Mouse (Mus musculus) ES-E14 (cell line): ENCODE measurements at regions not wholly inside any gene's neighbourhood (a gene's known extent, or its start where the extent isn't known, plus 50 kb on each side); places are given as distances from the start of the nearest gene placed in this dataset.

Experiments
- DNase-seq: peaks from one replicate; pipeline ENCODE4 v3.0.0-alpha.2; 2013; ENCODE audit warnings: low read depth, low spot score
- H3K27ac ChIP-seq: 2 replicates; pipeline ENCODE4 v1.5.1; 2012; ENCODE audit warnings: low read depth, mild to moderate bottlenecking, low read length, moderate library complexity, mixed read lengths; ENCODE audit not compliant: poor library complexity, insufficient read depth, severe bottlenecking
- H3K36me3 ChIP-seq: 2 replicates; pipeline ENCODE4 v1.6.1; 2012; ENCODE audit warnings: mild to moderate bottlenecking, low read length, moderate library complexity, mixed read lengths; ENCODE audit not compliant: control insufficient read depth, poor library complexity, insufficient read depth, severe bottlenecking
- H3K4me1 ChIP-seq, 2 experiments: fragments of 150-350 bp in 1 of 2; sonication (generic) in 1 of 2; 2 replicates each; pipeline ENCODE4 v1.6.1; 2012; ENCODE audit warnings: low read length in 2 of 2, mild to moderate bottlenecking in 1 of 2, mixed read lengths in 1 of 2; ENCODE audit not compliant: control insufficient read depth in 2 of 2, insufficient read depth in 2 of 2, poor library complexity in 1 of 2
- H3K4me3 ChIP-seq, 2 experiments: fragments of 150-350 bp in 1 of 2; sonication (generic) in 1 of 2; 2 replicates each; pipeline ENCODE4 v1.5.1; 2012; ENCODE audit warnings: low read length in 2 of 2, low read depth in 1 of 2, mild to moderate bottlenecking in 1 of 2, mixed read lengths in 1 of 2; ENCODE audit not compliant: insufficient read depth in 1 of 2, poor library complexity in 1 of 2, severe bottlenecking in 1 of 2
- H3K9ac ChIP-seq: 2 replicates; pipeline ENCODE4 v1.6.1; 2012; ENCODE audit warnings: low read depth, mild to moderate bottlenecking, low read length, mixed read lengths; ENCODE audit not compliant: poor library complexity, insufficient read depth, severe bottlenecking
- H3K9me3 ChIP-seq: fragments of 150-350 bp; sonication (generic); 2 replicates; pipeline ENCODE4 v1.6.1; 2012; ENCODE audit warnings: low read depth, mild to moderate bottlenecking, low read length; ENCODE audit not compliant: control insufficient read depth, insufficient read depth
- CHD2 ChIP-seq: IDR thresholded peaks from 2 replicates; pipeline ENCODE4 v1.6.1; 2014; ENCODE audit warnings: mild to moderate bottlenecking, low read depth, low read length, inconsistent platforms
- HCFC1 ChIP-seq: IDR thresholded peaks from 2 replicates; pipeline ENCODE4 v1.6.1; 2012; ENCODE audit warnings: low read length, inconsistent platforms, borderline replicate concordance; ENCODE audit not compliant: insufficient read depth
- MAFK ChIP-seq: IDR thresholded peaks from 2 replicates; pipeline ENCODE4 v1.6.1; 2014; ENCODE audit warnings: mild to moderate bottlenecking, low read depth, low read length, inconsistent platforms; ENCODE audit not compliant: insufficient read depth
- ZC3H11A ChIP-seq: IDR thresholded peaks from 2 replicates; pipeline ENCODE4 v1.6.1; 2012; ENCODE audit warnings: low read depth, mild to moderate bottlenecking, inconsistent platforms, low read length, borderline replicate concordance
- ZNF384 ChIP-seq: IDR thresholded peaks from 2 replicates; pipeline ENCODE4 v1.6.1; 2012; ENCODE audit warnings: low read depth, low read length, inconsistent platforms
- in situ Hi-C, 2 experiments: fragments of 600-800 bp; cut with MboI; formaldehyde crosslinking; loops; one replicate each; pipeline ENCODE4 v1.15.1; 2025; ENCODE audit warnings: low sequenced_read_pairs in 2 of 2, inconsistent platforms in 1 of 2; ENCODE audit not compliant: unreplicated experiment in 2 of 2

- H3K4me3 ChIP-seq, result no peak overlapping the region
- no peaks in the 10 kb centered on the region for H3K9me3 ChIP-seq
- no peaks in the 10 kb centered on the region for H3K4me1 ChIP-seq
- H3K36me3 ChIP-seq, result no peaks in the 10 kb centered on the region
- no peak for DNase-seq
- TF ChIP-seq ZC3H11A (no peak), HCFC1 (no peak), ZNF384 (no peak), MAFK (no peak), CHD2 (no peak)
- in situ Hi-C loops, result no loop called here
- H3K27ac ChIP-seq, result no peak overlapping the region
- H3K9ac ChIP-seq, result no peak overlapping the region
Measured at GRCm38 (mm10) chr9:90618154-90618553, 347.6 kb upstream of the Tbc1d2b start.

- in situ Hi-C loops, result no loop called here
- TF ChIP-seq CHD2 (no peak), ZNF384 (no peak), ZC3H11A (no peak), HCFC1 (no peak), MAFK (no peak)
Measured at GRCm38 (mm10) chr9:90597894-90598293, 327.3 kb upstream of the Tbc1d2b start.

GRCm38 (mm10) chr9:90556742-90557141 lies 286.1 kb upstream of the Tbc1d2b start:
- H3K27ac ChIP-seq, result no peak overlapping the region
- TF ChIP-seq ZNF384, result no peak
- no peak for TF ChIP-seq CHD2
- TF ChIP-seq HCFC1, result no peak
- TF ChIP-seq ZC3H11A, result no peak
- TF ChIP-seq MAFK, result no peak
- H3K36me3 ChIP-seq, result no peaks in the 10 kb centered on the region
- H3K9ac ChIP-seq, result no peak overlapping the region
- no peak for DNase-seq
- no peaks in the 10 kb centered on the region for H3K9me3 ChIP-seq
- H3K4me3 ChIP-seq, result no peak overlapping the region
- in situ Hi-C loops, result no loop called here
- no peaks in the 10 kb centered on the region for H3K4me1 ChIP-seq

More at GRCm38 (mm10) chr9:90597894-90598293, 327.3 kb upstream of the Tbc1d2b start:
- H3K36me3 ChIP-seq, result no peaks in the 10 kb centered on the region
- H3K4me1 ChIP-seq, result no peaks in the 10 kb centered on the region
- H3K27ac ChIP-seq, result no peak overlapping the region
- H3K9ac ChIP-seq, result no peak overlapping the region
- H3K4me3 ChIP-seq, result no peak overlapping the region
- no peak for DNase-seq
- H3K9me3 ChIP-seq, result no peaks in the 10 kb centered on the region

DNA sequence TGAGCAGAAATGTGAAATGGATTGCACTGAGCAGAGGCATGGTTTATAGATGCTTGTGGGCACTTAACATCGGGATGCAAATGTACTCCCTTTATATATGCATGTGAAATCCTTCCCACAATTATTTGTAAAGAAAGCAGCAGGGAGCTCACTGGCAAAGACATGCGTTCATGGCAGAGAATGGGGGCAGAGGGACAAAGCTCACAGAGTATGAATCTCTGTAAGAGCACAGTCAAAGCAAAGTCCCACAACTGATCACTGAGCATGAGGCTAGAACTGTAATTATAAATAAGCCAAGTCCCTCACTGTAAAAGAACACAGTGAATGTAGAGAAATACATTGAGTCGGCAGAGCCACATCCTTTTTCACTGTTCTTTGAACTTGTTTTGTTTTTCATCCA lies 285.6 kb upstream of the Tbc1d2b start:
- no peaks in the 10 kb centered on the region for H3K4me1 ChIP-seq
- H3K27ac ChIP-seq, result no peak overlapping the region
- in situ Hi-C loops, result no loop called here
- no peak overlapping the region for H3K9ac ChIP-seq
- DNase-seq, result no peak
- TF ChIP-seq ZC3H11A (no peak), ZNF384 (no peak), CHD2 (no peak), HCFC1 (no peak), MAFK (no peak)
- H3K36me3 ChIP-seq, result no peaks in the 10 kb centered on the region
- no peak overlapping the region for H3K4me3 ChIP-seq
- no peaks in the 10 kb centered on the region for H3K9me3 ChIP-seq

DNA sequence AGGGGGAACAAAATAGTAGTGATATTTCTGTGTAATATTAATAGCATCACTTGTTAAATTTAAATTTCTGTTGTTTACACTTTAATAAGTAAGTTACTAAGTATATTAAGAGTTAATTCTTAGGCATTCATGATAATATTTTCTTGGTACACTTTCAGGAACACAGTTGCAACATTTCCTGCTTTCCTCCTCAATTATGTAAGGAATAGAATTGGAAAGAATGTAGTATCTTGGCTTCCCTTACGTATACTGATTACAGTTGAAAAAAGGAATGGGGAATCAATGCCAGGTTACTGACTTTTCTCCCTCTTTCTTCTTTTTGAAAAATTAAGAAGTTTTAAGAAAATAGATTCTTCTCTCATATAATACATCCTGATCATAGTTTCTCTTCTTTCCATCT lies 277.3 kb upstream of the Tbc1d2b start:
- Histone ChIP-seq H3K27ac (no peak overlapping the region), H3K36me3 (no peaks in the 10 kb centered on the region), H3K9me3 (no peaks in the 10 kb centered on the region), H3K4me3 (no peak overlapping the region), H3K4me1 (no peaks in the 10 kb centered on the region), H3K9ac (no peak overlapping the region)
- no peak for DNase-seq
- no peak for TF ChIP-seq ZC3H11A
- TF ChIP-seq MAFK, result no peak
- TF ChIP-seq HCFC1, result no peak
- TF ChIP-seq ZNF384, result no peak
- TF ChIP-seq CHD2, result no peak
- in situ Hi-C loops, result no loop called here
